Mouse (Mus musculus) ES-Bruce4 (cell line): ENCODE results near the gene Tmprss9. TPM values are rescaled to one million over a fixed set of nuclear protein-coding genes. Genes with fewer than 3 reads are reported as not detected.

Source experiments
- H3K27ac ChIP-seq: 2 replicates; pipeline ENCODE4 v1.5.1; 2012; ENCODE audit warnings: low read length, inconsistent platforms; ENCODE audit not compliant: insufficient read depth
- H3K27me3 ChIP-seq: 2 replicates; pipeline ENCODE4 v1.6.1; 2012; ENCODE audit warnings: mild to moderate bottlenecking, low read length, inconsistent platforms; ENCODE audit not compliant: control insufficient read depth, poor library complexity, insufficient read depth, severe bottlenecking
- H3K36me3 ChIP-seq: 2 replicates; pipeline ENCODE4 v1.6.1; 2012; ENCODE audit warnings: inconsistent platforms, mild to moderate bottlenecking, low read length, moderate library complexity; ENCODE audit not compliant: control insufficient read depth, poor library complexity, insufficient read depth, severe bottlenecking
- H3K4me1 ChIP-seq: one replicate; pipeline ENCODE4 v1.8.1; 2011; ENCODE audit warnings: low read length; ENCODE audit not compliant: control insufficient read depth, insufficient read depth
- H3K4me3 ChIP-seq: 2 replicates; pipeline ENCODE4 v1.5.1; 2011; ENCODE audit warnings: low read depth, mild to moderate bottlenecking, low read length
- H3K9ac ChIP-seq: 2 replicates; pipeline ENCODE4 v1.6.1; 2012; ENCODE audit warnings: low read depth, mild to moderate bottlenecking, inconsistent platforms; ENCODE audit not compliant: poor library complexity, severe bottlenecking
- H3K9me3 ChIP-seq: replicated peaks from 2 replicates; pipeline ENCODE4 v1.6.1; 2012; ENCODE audit warnings: mild to moderate bottlenecking, low read length, inconsistent platforms; ENCODE audit not compliant: control insufficient read depth, poor library complexity, insufficient read depth, severe bottlenecking
- CTCF ChIP-seq: IDR thresholded peaks from one replicate; pipeline ENCODE4 v1.8.1; 2011; ENCODE audit warnings: low read depth, low read length
- EP300 ChIP-seq: IDR thresholded peaks from 2 replicates; pipeline ENCODE4 v1.6.1; 2011; ENCODE audit warnings: low read depth, low read length; ENCODE audit not compliant: insufficient read depth
- POLR2A ChIP-seq: IDR thresholded peaks from one replicate; pipeline ENCODE4 v1.8.1; 2011; ENCODE audit warnings: low read length; ENCODE audit not compliant: insufficient read depth
- polyA plus RNA-seq: library from polyadenylated mRNA; stranded (reverse); fragments of >200 nt; gene quantifications from 2 replicates; pipeline ENCODE4 v1.2.4, GENCODE M21; 2011; ENCODE audit warnings: low read depth; ENCODE audit not compliant: missing spikeins, insufficient read depth, insufficient read length

Gene Tmprss9
- polyA plus RNA-seq, 1 experiment: 0.22 TPM

- TF ChIP-seq EP300 (no peak), POLR2A (no peak), CTCF (no peak)
- no peaks in the 10 kb centered on the region for H3K9me3 ChIP-seq
- no peaks in the 10 kb centered on the region for H3K27me3 ChIP-seq
- H3K4me1 ChIP-seq: no peaks in the 10 kb centered on the region
- H3K36me3 ChIP-seq: no peaks in the 10 kb centered on the region
- no peak overlapping the region for H3K4me3 ChIP-seq
- H3K9ac ChIP-seq: no peak overlapping the region
- no peak overlapping the region for H3K27ac ChIP-seq
Measured at GRCm38 (mm10) chr10:80874035-80874434, 2.4 kb downstream of the Tmprss9 start.

GRCm38 (mm10) chr10:80876028-80876427, 4.4 kb downstream of the Tmprss9 start:
- H3K27me3 ChIP-seq: no peaks in the 10 kb centered on the region
- no peak overlapping the region for H3K9ac ChIP-seq
- no peaks in the 10 kb centered on the region for H3K9me3 ChIP-seq
- no peaks in the 10 kb centered on the region for H3K36me3 ChIP-seq
- H3K4me3 ChIP-seq: no peak overlapping the region
- 0 out of 2 replicates have a peak overlapping the region, but pooled peaks have one; percentile 30 for H3K27ac ChIP-seq
- H3K4me1 ChIP-seq: no peaks in the 10 kb centered on the region
- TF ChIP-seq POLR2A (no peak), CTCF (peak; percentile 54)

- H3K27me3 ChIP-seq: no peaks in the 10 kb centered on the region
- no peak overlapping the region for H3K9ac ChIP-seq
- TF ChIP-seq CTCF (no peak), POLR2A (no peak), EP300 (no peak)
- no peaks in the 10 kb centered on the region for H3K9me3 ChIP-seq
- H3K27ac ChIP-seq: 0 out of 2 replicates have a peak overlapping the region, but pooled peaks have one; percentile 30
- H3K36me3 ChIP-seq: no peaks in the 10 kb centered on the region
- no peak overlapping the region for H3K4me3 ChIP-seq
- H3K4me1 ChIP-seq: no peaks in the 10 kb centered on the region
Measured at GRCm38 (mm10) chr10:80876594-80876993, 4.9 kb downstream of the Tmprss9 start.

- Histone ChIP-seq H3K4me1 (no peaks in the 10 kb centered on the region), H3K27ac (no peak overlapping the region), H3K27me3 (no peaks in the 10 kb centered on the region), H3K4me3 (no peak overlapping the region), H3K9me3 (no peaks in the 10 kb centered on the region), H3K9ac (no peak overlapping the region), H3K36me3 (no peaks in the 10 kb centered on the region)
- TF ChIP-seq CTCF (peak; percentile 99), EP300 (no peak)
Measured at GRCm38 (mm10) chr10:80880131-80880641, 8.5 kb downstream of the Tmprss9 start.

GRCm38 (mm10) chr10:80880901-80881300, 9.3 kb downstream of the Tmprss9 start:
- H3K27me3 ChIP-seq: no peaks in the 10 kb centered on the region
- H3K4me1 ChIP-seq: no peaks in the 10 kb centered on the region
- TF ChIP-seq CTCF: peak; percentile 39
- no peak for TF ChIP-seq POLR2A
- no peak overlapping the region for H3K9ac ChIP-seq
- H3K9me3 ChIP-seq: no peaks in the 10 kb centered on the region
- H3K4me3 ChIP-seq: no peak overlapping the region
- H3K36me3 ChIP-seq: no peaks in the 10 kb centered on the region
- H3K27ac ChIP-seq: no peak overlapping the region

GRCm38 (mm10) chr10:80881301-80881700, 9.7 kb downstream of the Tmprss9 start:
- Histone ChIP-seq H3K36me3 (no peaks in the 10 kb centered on the region), H3K27ac (no peak overlapping the region), H3K4me1 (no peaks in the 10 kb centered on the region), H3K9me3 (no peaks in the 10 kb centered on the region), H3K4me3 (no peak overlapping the region), H3K27me3 (no peaks in the 10 kb centered on the region), H3K9ac (no peak overlapping the region)
- TF ChIP-seq EP300 (0 out of 2 replicates have a peak, but pooled peaks have one; percentile 12), CTCF (peak; percentile 87), POLR2A (no peak)
